Mouse (Mus musculus) CH12.LX (cell line): ENCODE measurements around the gene Olfr24. TPM values are rescaled to one million over a fixed set of nuclear protein-coding genes. Genes with fewer than 3 reads are reported as not detected.

Source experiments
- DNase-seq: peaks from one replicate; pipeline ENCODE4 v3.0.0-alpha.2; 2013; ENCODE audit errors: extremely low read depth
- H3K27ac ChIP-seq: 2 replicates; pipeline ENCODE4 v1.5.1; 2012; ENCODE audit warnings: low read depth, mild to moderate bottlenecking, control low read depth, moderate library complexity; ENCODE audit not compliant: insufficient read depth
- H3K27me3 ChIP-seq: replicated peaks from 2 replicates; pipeline ENCODE3; 2012; ENCODE audit warnings: inconsistent platforms
- H3K36me3 ChIP-seq, 2 experiments: replicated peaks in 1 of 2; 2 replicates each; pipeline versions ENCODE3 to v1.6.1; 2012; ENCODE audit warnings: inconsistent platforms in 1 of 2, low read length in 1 of 2, mild to moderate bottlenecking in 1 of 2, mixed read lengths in 1 of 2, moderate library complexity in 1 of 2; ENCODE audit not compliant: control insufficient read depth in 1 of 2, insufficient read depth in 1 of 2
- H3K4me1 ChIP-seq, 2 experiments: 2 replicates each; pipeline ENCODE4 v1.6.1; 2012; ENCODE audit warnings: inconsistent platforms in 1 of 2, moderate library complexity in 1 of 2; ENCODE audit not compliant: insufficient read depth in 2 of 2, control insufficient read depth in 1 of 2
- H3K4me2 ChIP-seq: 2 replicates; pipeline ENCODE4 v1.6.1; 2012; ENCODE audit warnings: low read depth, mild to moderate bottlenecking, control low read depth; ENCODE audit not compliant: poor library complexity, insufficient read depth, severe bottlenecking
- H3K4me3 ChIP-seq, 3 experiments: fragments of 150-350 bp in 1 of 3; sonication (generic) in 1 of 3; replicated peaks in 1 of 3; 2 replicates each; pipeline versions ENCODE3 to v1.5.1; 2011 to 2012; ENCODE audit warnings: low read depth in 2 of 3, low read length in 2 of 3, mild to moderate bottlenecking in 2 of 3, moderate library complexity in 2 of 3, control low read depth in 1 of 3, improper control_type of control experiment in 1 of 3, inconsistent platforms in 1 of 3, mixed read lengths in 1 of 3; ENCODE audit not compliant: poor library complexity in 1 of 3
- H3K79me2 ChIP-seq: replicated peaks from 2 replicates; pipeline ENCODE4 v1.6.1; 2012; ENCODE audit warnings: mild to moderate bottlenecking, moderate library complexity; ENCODE audit not compliant: control insufficient read depth, poor library complexity, insufficient read depth, severe bottlenecking; ENCODE audit errors: extremely low read depth
- H3K9ac ChIP-seq: 2 replicates; pipeline ENCODE4 v1.6.1; 2012; ENCODE audit warnings: low read depth, mild to moderate bottlenecking, control low read depth, moderate library complexity; ENCODE audit not compliant: insufficient read depth
- H3K9me3 ChIP-seq: replicated peaks from 2 replicates; pipeline ENCODE3; 2012; ENCODE audit warnings: low read length, inconsistent platforms, mixed read lengths
- CHD1 ChIP-seq: IDR thresholded peaks from 2 replicates; pipeline ENCODE4 v1.6.1; 2012; ENCODE audit warnings: low read depth, low read length, improper control_type of control experiment, inconsistent platforms
- E2F4 ChIP-seq: IDR thresholded peaks from 2 replicates; pipeline ENCODE4 v1.6.1; 2011; ENCODE audit warnings: low read depth, low read length, improper control_type of control experiment; ENCODE audit not compliant: insufficient replicate concordance
- EP300 ChIP-seq: IDR thresholded peaks from 2 replicates; pipeline ENCODE4 v1.6.1; 2011; ENCODE audit warnings: low read length, improper control_type of control experiment
- ETS1 ChIP-seq: conservative IDR thresholded peaks from 2 replicates; pipeline ENCODE4 v1.6.1; 2012; ENCODE audit warnings: low read depth, mild to moderate bottlenecking, inconsistent platforms, low read length, improper control_type of control experiment, moderate library complexity
- GABPA ChIP-seq: IDR thresholded peaks from 2 replicates; pipeline ENCODE4 v1.6.1; 2012; ENCODE audit warnings: low read depth, low read length, improper control_type of control experiment, inconsistent platforms; ENCODE audit not compliant: insufficient replicate concordance
- JUN ChIP-seq: IDR thresholded peaks from 2 replicates; pipeline ENCODE4 v1.6.1; 2011; ENCODE audit warnings: low read depth, mild to moderate bottlenecking, low read length, improper control_type of control experiment, moderate library complexity; ENCODE audit not compliant: insufficient read depth
- KAT2A ChIP-seq: IDR thresholded peaks from 2 replicates; pipeline ENCODE4 v1.6.1; 2012; ENCODE audit warnings: low read length, improper control_type of control experiment, inconsistent platforms; ENCODE audit not compliant: insufficient replicate concordance
- MAFK ChIP-seq: IDR thresholded peaks from 2 replicates; pipeline ENCODE4 v1.6.1; 2011; ENCODE audit warnings: low read length, improper control_type of control experiment; ENCODE audit not compliant: insufficient replicate concordance
- MAZ ChIP-seq: IDR thresholded peaks from 2 replicates; pipeline ENCODE4 v1.6.1; 2012; ENCODE audit warnings: low read depth, mild to moderate bottlenecking, inconsistent platforms, low read length, improper control_type of control experiment, moderate library complexity
- MYC ChIP-seq: IDR thresholded peaks from 2 replicates; pipeline ENCODE4 v1.6.1; 2011; ENCODE audit warnings: low read depth, mild to moderate bottlenecking, improper control_type of control experiment, low read length
- NELFE ChIP-seq: IDR thresholded peaks from 2 replicates; pipeline ENCODE4 v1.6.1; 2011; ENCODE audit warnings: low read depth, low read length, improper control_type of control experiment
- NRF1 ChIP-seq: IDR thresholded peaks from 2 replicates; pipeline ENCODE4 v1.6.1; 2014; ENCODE audit warnings: low read depth, mild to moderate bottlenecking, inconsistent platforms, low read length, improper control_type of control experiment, moderate library complexity
- PAX5 ChIP-seq: IDR thresholded peaks from 2 replicates; pipeline ENCODE4 v1.6.1; 2012; ENCODE audit warnings: low read length, inconsistent platforms, mixed read lengths
- POLR2A ChIP-seq: IDR thresholded peaks from 2 replicates; pipeline ENCODE4 v1.6.1; 2011; ENCODE audit warnings: low read depth, mild to moderate bottlenecking, improper control_type of control experiment, low read length
- POLR2AphosphoS2 ChIP-seq: IDR thresholded peaks from 2 replicates; pipeline ENCODE4 v1.6.1; 2011; ENCODE audit warnings: low read depth, low read length, improper control_type of control experiment
- RAD21 ChIP-seq: IDR thresholded peaks from 2 replicates; pipeline ENCODE4 v1.6.1; 2011; ENCODE audit warnings: low read depth, mild to moderate bottlenecking, low read length, improper control_type of control experiment, moderate library complexity
- RCOR1 ChIP-seq: conservative IDR thresholded peaks from 2 replicates; pipeline ENCODE4 v1.6.1; 2012; ENCODE audit warnings: low read depth, mild to moderate bottlenecking, inconsistent platforms, low read length, improper control_type of control experiment
- SIN3A ChIP-seq: IDR thresholded peaks from 2 replicates; pipeline ENCODE4 v1.6.1; 2012; ENCODE audit warnings: low read length, improper control_type of control experiment, inconsistent platforms
- SMC3 ChIP-seq: IDR thresholded peaks from 2 replicates; pipeline ENCODE4 v1.6.1; 2011; ENCODE audit warnings: low read depth, low read length, improper control_type of control experiment
- TBP ChIP-seq: conservative IDR thresholded peaks from 2 replicates; pipeline ENCODE4 v1.6.1; 2011; ENCODE audit warnings: low read depth, low read length, improper control_type of control experiment
- UBTF ChIP-seq: IDR thresholded peaks from 2 replicates; pipeline ENCODE4 v1.6.1; 2012; ENCODE audit warnings: low read depth, mild to moderate bottlenecking, inconsistent platforms, low read length, improper control_type of control experiment, moderate library complexity
- USF1 ChIP-seq: IDR thresholded peaks from 2 replicates; pipeline ENCODE4 v1.6.1; 2014; ENCODE audit warnings: low read depth, mild to moderate bottlenecking, inconsistent platforms, low read length, improper control_type of control experiment
- USF2 ChIP-seq: conservative IDR thresholded peaks from 2 replicates; pipeline ENCODE4 v1.6.1; 2011; ENCODE audit warnings: low read depth, low read length, improper control_type of control experiment
- ZMIZ1 ChIP-seq: IDR thresholded peaks from 2 replicates; pipeline ENCODE4 v1.6.1; 2012; ENCODE audit warnings: low read depth, mild to moderate bottlenecking, inconsistent platforms, low read length, improper control_type of control experiment
- ZNF384 ChIP-seq: IDR thresholded peaks from 2 replicates; pipeline ENCODE4 v1.6.1; 2012; ENCODE audit warnings: low read depth, low read length, improper control_type of control experiment, inconsistent platforms
- dilution Hi-C: fragments of 300-500 bp; cut with MboI; formaldehyde crosslinking; loops from 2 replicates; pipeline ENCODE4 v1.14.3; 2020; ENCODE audit warnings: low sequenced_read_pairs; ENCODE audit not compliant: extremely low pct_unique_long_range_greater_than_20kb, extremely low pct_ligation_motif_present
- in situ Hi-C: fragments of 300-500 bp; cut with MboI; formaldehyde crosslinking; loops from 3 replicates; pipeline ENCODE4 v1.14.3; 2019; ENCODE audit warnings: low sequenced_read_pairs, low pct_ligation_motif_present, low pct_unique_long_range_greater_than_20kb, mixed read lengths
- polyA plus RNA-seq: library from polyadenylated mRNA; unstranded; fragments of >175 nt; gene quantifications from 2 replicates; pipeline ENCODE4 v1.2.1, GENCODE M21; 2012; ENCODE audit warnings: low read depth; ENCODE audit not compliant: insufficient read length
- total RNA-seq, 2 experiments: library from RNA; depleted of rRNA; stranded (reverse); fragments of 300-350 nt in 1 of 2; fragments of >200 nt in 1 of 2; gene quantifications; 2 replicates each; pipeline ENCODE4 v1.2.3; 2012 to 2014

Gene Olfr24
- total and polyA plus RNA-seq, 3 experiments = not detected

- DNase-seq = no peak
- dilution Hi-C loops = no loop called here
- TF ChIP-seq USF2 (no peak), POLR2A (no peak), NELFE (no peak), SMC3 (no peak), GABPA (no peak), ZNF384 (no peak), PAX5 (no peak), CHD1 (no peak), NRF1 (no peak), JUN (no peak), MAZ (no peak), EP300 (no peak), KAT2A (no peak), MAFK (no peak), MYC (no peak), ZMIZ1 (no peak), SIN3A (no peak), E2F4 (no peak)
These were observed 41.1 kb downstream of the Olfr24 start for GRCm38 (mm10) chr9:18722712-18723099.

GRCm38 (mm10) chr9:18721931-18722711, 41.7 kb downstream of the Olfr24 start:
- Histone ChIP-seq H3K4me3 (no peak overlapping the region), H3K9ac (no peak overlapping the region), H3K36me3 (no peaks in the 10 kb centered on the region), H3K4me2 (no peak overlapping the region), H3K79me2 (no peaks in the 10 kb centered on the region), H3K4me1 (no peaks in the 10 kb centered on the region), H3K27ac (no peak overlapping the region), H3K9me3 (no peaks in the 10 kb centered on the region), H3K27me3 (no peaks in the 10 kb centered on the region)
- TF ChIP-seq RCOR1 (no peak), KAT2A (no peak), CHD1 (no peak), POLR2AphosphoS2 (no peak), USF1 (no peak), JUN (no peak), ETS1 (no peak), UBTF (no peak), RAD21 (no peak), ZMIZ1 (no peak), NELFE (no peak), TBP (no peak)
- in situ Hi-C loops (no loop called here), dilution Hi-C loops (no loop called here)
- no peak for DNase-seq

More at GRCm38 (mm10) chr9:18722712-18723099, 41.1 kb downstream of the Olfr24 start:
- no peaks in the 10 kb centered on the region for H3K36me3 ChIP-seq
- H3K27ac ChIP-seq = no peak overlapping the region
- in situ Hi-C loops = no loop called here
- no peaks in the 10 kb centered on the region for H3K79me2 ChIP-seq
- H3K4me3 ChIP-seq = no peak overlapping the region
- H3K4me1 ChIP-seq = no peaks in the 10 kb centered on the region
- H3K9ac ChIP-seq = no peak overlapping the region
- H3K4me2 ChIP-seq = no peak overlapping the region
- no peaks in the 10 kb centered on the region for H3K9me3 ChIP-seq
- no peaks in the 10 kb centered on the region for H3K27me3 ChIP-seq
